Mouse (Mus musculus) 416B (cell line): ENCODE results near the gene Sapcd1.
A peak's percentile ranks its signal among the peaks of the same experiment; 100 is the strongest.

Experiments
- DNase-seq: peaks from one replicate; pipeline ENCODE4 v3.0.0; 2011; ENCODE audit warnings: low read depth

Sapcd1 gene

GRCm38 (mm10) chr17:35029691-35030532, 2.1 kb upstream of the Sapcd1 start:
- peak; percentile 89 for DNase-seq

- DNase-seq, result peak; percentile 36
Observed at GRCm38 (mm10) chr17:35028315-35028714, 499 bp upstream of the Sapcd1 start.

GRCm38 (mm10) chr17:35026206-35026605, 1.6 kb downstream of the Sapcd1 start:
- DNase-seq, result no peak

GRCm38 (mm10) chr17:35024691-35025488, 2.9 kb downstream of the Sapcd1 start:
- peak; percentile 77 for DNase-seq

- DNase-seq, result no peak
Observed at GRCm38 (mm10) chr17:35024261-35024660, 3.6 kb downstream of the Sapcd1 start.

- DNase-seq, result peak; percentile 45
Observed at GRCm38 (mm10) chr17:35023756-35024155, 4.1 kb downstream of the Sapcd1 start.

- no peak for DNase-seq
Observed at GRCm38 (mm10) chr17:35023221-35023620, 4.6 kb downstream of the Sapcd1 start.

- no peak for DNase-seq
Observed at GRCm38 (mm10) chr17:35022541-35023060, 5.2 kb downstream of the Sapcd1 start.

- DNase-seq, result peak; percentile 84
Observed at GRCm38 (mm10) chr17:35021842-35022477, 5.9 kb downstream of the Sapcd1 start.

- peak; percentile 82 for DNase-seq
Observed at GRCm38 (mm10) chr17:35021163-35021808, 6.5 kb downstream of the Sapcd1 start.

- no peak for DNase-seq
Observed at GRCm38 (mm10) chr17:35020551-35020950, 7.3 kb downstream of the Sapcd1 start.

- DNase-seq, result no peak
Observed at GRCm38 (mm10) chr17:35019894-35020293, 7.9 kb downstream of the Sapcd1 start.

GRCm38 (mm10) chr17:35018171-35018570, 9.6 kb downstream of the Sapcd1 start:
- no peak for DNase-seq

- no peak for DNase-seq
Observed at GRCm38 (mm10) chr17:35017706-35018030, 10.1 kb downstream of the Sapcd1 start.

- DNase-seq, result no peak
Observed at GRCm38 (mm10) chr17:35016791-35017705, 10.8 kb downstream of the Sapcd1 start.

- DNase-seq, result peak; percentile 51
Observed at GRCm38 (mm10) chr17:35016376-35016775, 11.4 kb downstream of the Sapcd1 start, which contains the start of gene Vwa7. Vwa7 (plus strand) TSS chr17:35016579.

- no peak for DNase-seq
Observed at GRCm38 (mm10) chr17:35015296-35015695, 12.5 kb downstream of the Sapcd1 start.

GRCm38 (mm10) chr17:35013221-35013620, 14.6 kb downstream of the Sapcd1 start:
- no peak for DNase-seq

- no peak for DNase-seq
Observed at GRCm38 (mm10) chr17:35012430-35012829, 15.4 kb downstream of the Sapcd1 start.

GRCm38 (mm10) chr17:35011440-35011839, 16.4 kb downstream of the Sapcd1 start:
- no peak for DNase-seq

GRCm38 (mm10) chr17:35009586-35009985, 18.2 kb downstream of the Sapcd1 start:
- DNase-seq, result no peak
